Mouse (Mus musculus) MEL (cell line): Measurements from ENCODE around the gene Kptn. TPM values are rescaled to one million over a fixed set of nuclear protein-coding genes. Genes with fewer than 3 reads are reported as not detected.
A peak's percentile ranks its signal among the peaks of the same experiment; 100 is the strongest.

ENCODE experiments used
- DNase-seq: peaks from one replicate; pipeline ENCODE4 v3.0.0; 2011; ENCODE audit warnings: low read depth, low spot score
- H3K27ac ChIP-seq: 2 replicates; pipeline ENCODE4 v1.5.1; 2012; ENCODE audit warnings: low read depth, mild to moderate bottlenecking, control low read depth, low read length, moderate library complexity; ENCODE audit not compliant: control insufficient read depth
- H3K27me3 ChIP-seq, 2 experiments: fragments of 150-350 bp in 1 of 2; sonication (generic) in 1 of 2; 2 replicates each; pipeline ENCODE4 v1.6.1; 2012; ENCODE audit warnings: low read length in 2 of 2, mild to moderate bottlenecking in 2 of 2, improper control_type of control experiment in 1 of 2, moderate library complexity in 1 of 2; ENCODE audit not compliant: insufficient read depth in 2 of 2, control insufficient read depth in 1 of 2
- H3K36me3 ChIP-seq, 2 experiments: 2 replicates each; pipeline ENCODE4 v1.6.1; 2012 to 2014; ENCODE audit warnings: low read length in 2 of 2, improper control_type of control experiment in 1 of 2, inconsistent platforms in 1 of 2, mild to moderate bottlenecking in 1 of 2; ENCODE audit not compliant: insufficient read depth in 2 of 2, control insufficient read depth in 1 of 2
- H3K4me1 ChIP-seq, 2 experiments: fragments of 150-350 bp in 1 of 2; sonication (generic) in 1 of 2; 2 replicates each; pipeline ENCODE4 v1.6.1; 2012; ENCODE audit warnings: low read length in 2 of 2, improper control_type of control experiment in 1 of 2, mild to moderate bottlenecking in 1 of 2; ENCODE audit not compliant: insufficient read depth in 2 of 2, control insufficient read depth in 1 of 2
- H3K4me3 ChIP-seq, 2 experiments: fragments of 150-350 bp in 1 of 2; sonication (generic) in 1 of 2; 2 replicates each; pipeline ENCODE4 v1.5.1; 2012; ENCODE audit warnings: low read depth in 2 of 2, low read length in 2 of 2, mild to moderate bottlenecking in 2 of 2, moderate library complexity in 2 of 2, control low read depth in 1 of 2, improper control_type of control experiment in 1 of 2; ENCODE audit not compliant: control insufficient read depth in 1 of 2, insufficient read depth in 1 of 2
- H3K79me2 ChIP-seq: 2 replicates; pipeline ENCODE4 v1.6.1; 2012; ENCODE audit warnings: mild to moderate bottlenecking, low read length, moderate library complexity; ENCODE audit not compliant: control insufficient read depth, poor library complexity, insufficient read depth
- H3K9ac ChIP-seq: 2 replicates; pipeline ENCODE4 v1.6.1; 2012; ENCODE audit warnings: low read depth, mild to moderate bottlenecking, control low read depth, low read length, moderate library complexity; ENCODE audit not compliant: control insufficient read depth, poor library complexity, severe bottlenecking
- H3K9me3 ChIP-seq: fragments of 150-350 bp; sonication (generic); replicated peaks from 2 replicates; pipeline ENCODE4 v1.6.1; 2012; ENCODE audit warnings: mild to moderate bottlenecking, low read length, improper control_type of control experiment, moderate library complexity; ENCODE audit not compliant: insufficient read depth
- CTCF ChIP-seq, 3 experiments: IDR thresholded peaks in 2 of 3; conservative IDR thresholded peaks in 1 of 3; 2 replicates each; pipeline ENCODE4 v1.5.1; 2011 to 2012; ENCODE audit warnings: low read length in 3 of 3, low read depth in 2 of 3, mild to moderate bottlenecking in 2 of 3, improper control_type of control experiment in 1 of 3, inconsistent platforms in 1 of 3, mixed read lengths in 1 of 3, moderate library complexity in 1 of 3; ENCODE audit not compliant: control insufficient read depth in 1 of 3, insufficient read depth in 1 of 3, poor library complexity in 1 of 3, severe bottlenecking in 1 of 3
- EP300 ChIP-seq, 2 experiments: IDR thresholded peaks; 2 replicates each; pipeline ENCODE4 v1.6.1; 2011; ENCODE audit warnings: improper control_type of control experiment in 2 of 2, low read length in 2 of 2, low read depth in 1 of 2, mild to moderate bottlenecking in 1 of 2
- GABPA ChIP-seq: IDR thresholded peaks from 2 replicates; pipeline ENCODE4 v1.6.1; 2012; ENCODE audit warnings: low read depth, mild to moderate bottlenecking, inconsistent platforms, low read length, improper control_type of control experiment, moderate library complexity
- GATA1 ChIP-seq: IDR thresholded peaks from 2 replicates; pipeline ENCODE4 v1.6.1; 2011; ENCODE audit warnings: low read depth, low read length, improper control_type of control experiment
- JUND ChIP-seq: IDR thresholded peaks from 2 replicates; pipeline ENCODE4 v1.6.1; 2011; ENCODE audit warnings: low read depth, mild to moderate bottlenecking, improper control_type of control experiment, low read length
- MAX ChIP-seq: IDR thresholded peaks from 2 replicates; pipeline ENCODE4 v1.6.1; 2011; ENCODE audit warnings: low read length, improper control_type of control experiment
- MXI1 ChIP-seq: IDR thresholded peaks from 2 replicates; pipeline ENCODE4 v1.6.1; 2011; ENCODE audit warnings: mild to moderate bottlenecking, low read depth, low read length, improper control_type of control experiment
- MYB ChIP-seq: IDR thresholded peaks from 2 replicates; pipeline ENCODE4 v1.6.1; 2011; ENCODE audit warnings: mild to moderate bottlenecking, low read depth, low read length, improper control_type of control experiment
- NRF1 ChIP-seq: IDR thresholded peaks from 2 replicates; pipeline ENCODE4 v1.6.1; 2014; ENCODE audit warnings: low read depth, mild to moderate bottlenecking, inconsistent platforms, low read length, improper control_type of control experiment, moderate library complexity; ENCODE audit not compliant: poor library complexity, insufficient read depth, severe bottlenecking
- RAD21 ChIP-seq: IDR thresholded peaks from 2 replicates; pipeline ENCODE4 v1.6.1; 2011; ENCODE audit warnings: mild to moderate bottlenecking, low read depth, low read length, improper control_type of control experiment
- RCOR1 ChIP-seq: IDR thresholded peaks from 2 replicates; pipeline ENCODE4 v1.6.1; 2012; ENCODE audit warnings: low read depth, mild to moderate bottlenecking, inconsistent platforms, low read length, improper control_type of control experiment
- SIN3A ChIP-seq: IDR thresholded peaks from 2 replicates; pipeline ENCODE4 v1.6.1; 2012; ENCODE audit warnings: low read length, improper control_type of control experiment, inconsistent platforms
- SMC3 ChIP-seq: IDR thresholded peaks from 2 replicates; pipeline ENCODE4 v1.6.1; 2011; ENCODE audit warnings: low read depth, low read length, improper control_type of control experiment
- TCF12 ChIP-seq: IDR thresholded peaks from 2 replicates; pipeline ENCODE4 v1.6.1; 2014; ENCODE audit warnings: low read depth, mild to moderate bottlenecking, inconsistent platforms, low read length, improper control_type of control experiment, moderate library complexity
- USF1 ChIP-seq: IDR thresholded peaks from 2 replicates; pipeline ENCODE4 v1.6.1; 2014; ENCODE audit warnings: low read depth, mild to moderate bottlenecking, inconsistent platforms, low read length, improper control_type of control experiment, moderate library complexity
- USF2 ChIP-seq, 2 experiments: IDR thresholded peaks; 2 replicates each; pipeline ENCODE4 v1.6.1; 2011 to 2012; ENCODE audit warnings: improper control_type of control experiment in 2 of 2, low read length in 2 of 2, borderline replicate concordance in 1 of 2, inconsistent platforms in 1 of 2, low read depth in 1 of 2, mild to moderate bottlenecking in 1 of 2; ENCODE audit not compliant: insufficient read depth in 1 of 2
- ZC3H11A ChIP-seq: IDR thresholded peaks from 2 replicates; pipeline ENCODE4 v1.6.1; 2012; ENCODE audit warnings: low read depth, mild to moderate bottlenecking, inconsistent platforms, low read length, improper control_type of control experiment
- ZKSCAN1 ChIP-seq: IDR thresholded peaks from 2 replicates; pipeline ENCODE4 v1.6.1; 2012; ENCODE audit warnings: low read depth, mild to moderate bottlenecking, inconsistent platforms, low read length, improper control_type of control experiment, moderate library complexity
- polyA plus RNA-seq, 2 experiments: library from polyadenylated mRNA; stranded (reverse) in 1 of 2; unstranded in 1 of 2; fragments of >175 nt in 1 of 2; fragments of >200 nt in 1 of 2; gene quantifications; 2 replicates each; pipeline versions ENCODE4 v1.2.1 to v1.2.4; 2012; ENCODE audit warnings: low replicate concordance in 2 of 2, low read depth in 1 of 2; ENCODE audit not compliant: insufficient read length in 2 of 2, insufficient read depth in 1 of 2, missing spikeins in 1 of 2
- total RNA-seq: library from RNA; depleted of rRNA; stranded (reverse); fragments of 300-350 nt; gene quantifications from 2 replicates; pipeline ENCODE4 v1.2.3, GENCODE M21; 2012

Gene Kptn
- total and polyA plus RNA-seq, 3 experiments, result 17.8 to 19.6 TPM; not detected in 1

- Histone ChIP-seq H3K4me1 (peaks cover 0 to 16% of the 10 kb centered on the region in 2 experiments; a peak in 2 of 4 replicates), H3K27me3 (peaks cover 0 to 4% of the 10 kb centered on the region in 2 experiments; a peak in 2 of 4 replicates), H3K27ac (no peak overlapping the region), H3K9me3 (no peaks in the 10 kb centered on the region), H3K79me2 (no peaks in the 10 kb centered on the region), H3K4me3 (no peak overlapping the region), H3K9ac (no peak overlapping the region), H3K36me3 (peaks cover 0 to 2% of the 10 kb centered on the region in 2 experiments; a peak in 1 of 4 replicates)
- DNase-seq, result peak; percentile 67
- TF ChIP-seq SIN3A (0 out of 2 replicates have a peak, but pooled peaks have one; percentile 18), JUND (no peak), EP300 (IDR thresholded peaks at IDR 0.05; ENCODE audit: low read depth in 1 of 2, low read length in 2 of 2) (0 out of 4 replicates have a peak, but pooled peaks of 1 of the 2 experiments have one; percentile 11)
These were observed 29.5 kb downstream of the Kptn start for GRCm38 (mm10) chr7:16149241-16149640.

GRCm38 (mm10) chr7:16150191-16151145 lies 30.8 kb downstream of the Kptn start:
- H3K4me3 ChIP-seq, result no peak overlapping the region
- TF ChIP-seq MYB, result no peak
- TF ChIP-seq MXI1, result no peak
- no peak for TF ChIP-seq ZC3H11A
- TF ChIP-seq USF2 (IDR thresholded peaks at IDR 0.05; ENCODE audit: borderline replicate concordance in 1 of 2, insufficient read depth in 1 of 2, low read depth in 1 of 2, low read length in 2 of 2), result no peak
- TF ChIP-seq CTCF (IDR thresholded peaks at IDR 0.05 in 2 of 3, conservative IDR thresholded peaks at IDR 0.05 in 1 of 3; ENCODE audit: control insufficient read depth in 1 of 3, insufficient read depth in 1 of 3, low read depth in 2 of 3, low read length in 3 of 3, poor library complexity in 1 of 3, severe bottlenecking in 1 of 3), result no peak
- no peak for TF ChIP-seq GABPA
- TF ChIP-seq SMC3, result no peak
- H3K4me1 ChIP-seq, result peaks cover 0 to 16% of the 10 kb centered on the region in 2 experiments; a peak in 2 of 4 replicates
- H3K79me2 ChIP-seq, result no peaks in the 10 kb centered on the region
- H3K36me3 ChIP-seq, result peaks cover 0 to 2% of the 10 kb centered on the region in 2 experiments; a peak in 1 of 4 replicates
- no peak overlapping the region for H3K9ac ChIP-seq
- DNase-seq, result no peak
- H3K27ac ChIP-seq, result no peak overlapping the region
- H3K27me3 ChIP-seq, result peaks cover 0 to 4% of the 10 kb centered on the region in 2 experiments; a peak in 2 of 4 replicates
- H3K9me3 ChIP-seq, result no peaks in the 10 kb centered on the region

- H3K27ac ChIP-seq, result no peak overlapping the region
- DNase-seq, result peak; percentile 64
- H3K27me3 ChIP-seq, result no peaks in the 10 kb centered on the region; a peak in 1 of 4 replicates
- H3K79me2 ChIP-seq, result no peaks in the 10 kb centered on the region
- H3K9ac ChIP-seq, result no peak overlapping the region
- TF ChIP-seq NRF1, result 0 out of 2 replicates have a peak, but pooled peaks have one; percentile 3
- TF ChIP-seq ZKSCAN1, result no peak
- peak; percentile 32; the same call in 1 of the 2 replicates for TF ChIP-seq GATA1
- no peak for TF ChIP-seq RCOR1
- 0 out of 2 replicates have a peak, but pooled peaks have one; percentile 27 for TF ChIP-seq SIN3A
- TF ChIP-seq SMC3, result peak; percentile 81
- TF ChIP-seq USF1, result peak; percentile 58
- TF ChIP-seq TCF12, result 0 out of 2 replicates have a peak, but pooled peaks have one; percentile 6
- peak; percentile 73 to 86 (median 85) for TF ChIP-seq CTCF (IDR thresholded peaks at IDR 0.05 in 2 of 3, conservative IDR thresholded peaks at IDR 0.05 in 1 of 3; ENCODE audit: control insufficient read depth in 1 of 3, insufficient read depth in 1 of 3, low read depth in 2 of 3, low read length in 3 of 3, poor library complexity in 1 of 3, severe bottlenecking in 1 of 3)
- peak; percentile 69 for TF ChIP-seq ZC3H11A
- TF ChIP-seq RAD21, result peak; percentile 87
- no peak for TF ChIP-seq MAX
- H3K4me1 ChIP-seq, result peaks cover 0 to 20% of the 10 kb centered on the region in 2 experiments; a peak in 2 of 4 replicates
- H3K36me3 ChIP-seq, result peaks cover 0 to 2% of the 10 kb centered on the region in 2 experiments; a peak in 1 of 4 replicates
- H3K4me3 ChIP-seq, result no peak overlapping the region
- no peaks in the 10 kb centered on the region for H3K9me3 ChIP-seq
These were observed 33.8 kb downstream of the Kptn start for GRCm38 (mm10) chr7:16153522-16153921.
